Mouse (Mus musculus) liver, embryonic 14.5 days (tissue): Measurements from ENCODE around the gene Rhox3h.

Experiments
- CTCF ChIP-seq: IDR thresholded peaks from 2 replicates; pipeline ENCODE4 v1.5.1; 2016; ENCODE audit warnings: antibody characterized with exemption, low read depth, control low read depth
- EP300 ChIP-seq: IDR thresholded peaks from 2 replicates; pipeline ENCODE4 v1.6.1; 2016; ENCODE audit warnings: antibody characterized with exemption, low read depth

DNA sequence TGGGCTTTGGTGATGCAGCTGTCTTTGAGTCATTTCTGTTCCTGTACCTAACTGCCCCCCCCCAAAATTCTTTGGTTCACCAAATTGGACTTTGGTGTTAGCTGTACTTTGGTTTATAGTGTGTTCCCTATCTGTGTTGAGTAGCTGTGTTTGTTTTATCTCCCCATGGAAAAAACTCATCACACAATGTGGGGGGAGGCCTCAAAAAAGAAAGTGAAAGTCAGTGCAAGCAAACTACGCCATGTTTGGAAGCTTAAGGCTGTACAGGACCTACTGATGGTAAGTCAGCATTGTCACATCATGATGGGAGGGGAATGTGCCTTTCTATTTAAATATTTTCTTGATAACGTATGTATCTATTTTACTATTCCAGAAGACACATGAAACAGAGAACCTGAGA, 23.7 kb upstream of the Rhox3h start:
- TF ChIP-seq CTCF = no peak
- TF ChIP-seq EP300 = no peak
